Mouse (Mus musculus) neural tube, embryonic 13.5 days (tissue): ENCODE data around the gene Pgm2. TPM values are rescaled to one million over a fixed set of nuclear protein-coding genes. Genes with fewer than 3 reads are reported as not detected.
A peak's percentile ranks its signal among the peaks of the same experiment; 100 is the strongest.

Experiments
- ATAC-seq: fragments of 200-750 bp; cut with Nextera tagmentation; 2 replicates; pipeline ENCODE4 v1.8.0; 2017; ENCODE audit warnings: low read depth, mild to moderate bottlenecking, moderate TSS enrichment, moderate library complexity
- H3K27ac ChIP-seq: fragments of 300-500 bp; sonication (generic); replicated peaks from 2 replicates; pipeline ENCODE4 v1.5.1; 2015; ENCODE audit warnings: moderate library complexity, mild to moderate bottlenecking, inconsistent platforms
- H3K27me3 ChIP-seq: fragments of 300-500 bp; sonication (generic); 2 replicates; pipeline ENCODE4 v1.6.1; 2015; ENCODE audit warnings: mild to moderate bottlenecking, inconsistent platforms
- H3K36me3 ChIP-seq: fragments of 300-500 bp; sonication (generic); 2 replicates; pipeline ENCODE4 v1.6.1; 2015; ENCODE audit warnings: mild to moderate bottlenecking, inconsistent platforms
- H3K4me1 ChIP-seq: fragments of 300-500 bp; sonication (generic); replicated peaks from 2 replicates; pipeline ENCODE4 v1.6.1; 2015; ENCODE audit warnings: inconsistent platforms
- H3K4me2 ChIP-seq: fragments of 300-500 bp; sonication (generic); 2 replicates; pipeline ENCODE4 v1.6.1; 2015; ENCODE audit warnings: inconsistent platforms, mild to moderate bottlenecking, moderate library complexity
- H3K4me3 ChIP-seq: fragments of 300-500 bp; sonication (generic); 2 replicates; pipeline ENCODE4 v1.5.1; 2015; ENCODE audit warnings: mild to moderate bottlenecking, inconsistent platforms
- H3K9ac ChIP-seq: fragments of 300-500 bp; sonication (generic); 2 replicates; pipeline ENCODE4 v1.6.1; 2015; ENCODE audit warnings: moderate library complexity, mild to moderate bottlenecking, inconsistent platforms
- H3K9me3 ChIP-seq: fragments of 300-500 bp; sonication (generic); 2 replicates; pipeline ENCODE4 v1.6.1; 2016; ENCODE audit warnings: inconsistent platforms
- WGBS: fragments of 180-500 bp; shearing (Covaris S2); methylation state at CpG from one replicate; pipeline ENCODE4 v1.1.7; 2015; 5-methylcytosine and 5-hydroxymethylcytosine counted together
- polyA plus RNA-seq: library from polyadenylated mRNA; unstranded; fragments of >200 nt; fragmentation: Nextera tagmentation; extraction: Ambion mirVana; gene quantifications from 2 replicates; pipeline ENCODE4 v1.2.1, GENCODE M21; 2015

Gene Pgm2
- polyA plus RNA-seq, 1 experiment from 2014 or later, result 25.6 TPM

DNA sequence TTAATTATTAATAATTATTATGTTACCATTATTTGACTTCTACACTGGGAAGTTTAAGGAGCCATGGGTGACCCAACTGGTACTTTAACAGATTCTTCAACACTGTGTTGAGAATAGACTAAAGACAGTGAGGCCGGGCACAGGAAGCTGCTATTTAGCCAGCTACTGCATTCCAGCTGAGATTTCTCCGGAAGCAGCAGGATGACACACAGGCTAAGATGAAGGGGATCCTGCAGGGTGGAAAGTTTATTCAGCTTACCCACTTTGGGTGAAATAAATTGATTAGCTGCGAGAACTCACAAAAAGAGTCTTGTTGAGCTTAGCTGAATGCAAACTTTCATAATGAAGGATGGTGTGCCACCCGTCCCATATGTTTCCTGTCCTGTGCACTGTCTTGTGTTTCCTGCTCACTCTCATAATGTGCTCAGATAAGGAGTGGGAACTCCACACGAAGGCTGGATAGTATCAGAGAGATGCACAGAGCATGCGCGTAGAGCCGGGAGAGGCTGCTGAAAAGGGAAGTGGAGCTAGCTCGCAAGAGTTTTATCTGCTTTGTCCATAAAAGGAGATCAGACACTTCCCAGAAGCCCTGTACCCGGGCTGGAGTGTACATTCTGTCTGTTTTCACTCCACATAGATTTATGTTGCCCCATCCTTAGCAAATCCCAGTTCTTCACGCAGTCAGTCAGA, 63.3 kb downstream of the Pgm2 start, which contains the start of gene Tbc1d1:
Gene Tbc1d1 (plus strand): TSS at position 445 of the 690 bp plus-strand sequence.
- Histone ChIP-seq H3K27ac (0 out of 2 replicates have a peak within 1 kb of the TSS, but pooled peaks have one; percentile 28), H3K9me3 (no peaks in the 10 kb centered on the region), H3K4me2 (peak within 1 kb of the TSS; percentile 28), H3K36me3 (no peaks in the 10 kb centered on the region), H3K27me3 (peaks cover 36% of the 10 kb centered on the region), H3K4me1 (peaks cover 25% of the 10 kb centered on the region), H3K9ac (no peak within 1 kb of the TSS), H3K4me3 (no peak within 1 kb of the TSS)
- ATAC-seq, result no peak
- WGBS, result 60% methylated on average over 11 of the region's 11 CpGs

GRCm38 (mm10) chr5:64156579-64156978, 63.8 kb downstream of the Pgm2 start:
- peaks cover 29% of the 10 kb centered on the region for H3K4me1 ChIP-seq
- 0 out of 2 replicates have a peak overlapping the region, but pooled peaks have one; percentile 28 for H3K27ac ChIP-seq
- H3K4me3 ChIP-seq, result no peak overlapping the region
- WGBS, result 62% methylated on average over 4 of the region's 4 CpGs
- no peaks in the 10 kb centered on the region for H3K9me3 ChIP-seq
- H3K4me2 ChIP-seq, result peak overlapping the region; percentile 28
- H3K9ac ChIP-seq, result no peak overlapping the region
- ATAC-seq, result no peak
- H3K27me3 ChIP-seq, result peaks cover 42% of the 10 kb centered on the region
- H3K36me3 ChIP-seq, result no peaks in the 10 kb centered on the region

- peaks cover 54% of the 10 kb centered on the region for H3K27me3 ChIP-seq
- 41% methylated on average over 1 of the region's 1 CpGs for WGBS
- no peak overlapping the region for H3K4me2 ChIP-seq
- no peaks in the 10 kb centered on the region for H3K36me3 ChIP-seq
- peaks cover 29% of the 10 kb centered on the region for H3K4me1 ChIP-seq
- ATAC-seq, result no peak
- H3K4me3 ChIP-seq, result no peak overlapping the region
- no peak overlapping the region for H3K9ac ChIP-seq
- no peaks in the 10 kb centered on the region for H3K9me3 ChIP-seq
- no peak overlapping the region for H3K27ac ChIP-seq
Measured at GRCm38 (mm10) chr5:64157926-64158325, 65.2 kb downstream of the Pgm2 start.

DNA sequence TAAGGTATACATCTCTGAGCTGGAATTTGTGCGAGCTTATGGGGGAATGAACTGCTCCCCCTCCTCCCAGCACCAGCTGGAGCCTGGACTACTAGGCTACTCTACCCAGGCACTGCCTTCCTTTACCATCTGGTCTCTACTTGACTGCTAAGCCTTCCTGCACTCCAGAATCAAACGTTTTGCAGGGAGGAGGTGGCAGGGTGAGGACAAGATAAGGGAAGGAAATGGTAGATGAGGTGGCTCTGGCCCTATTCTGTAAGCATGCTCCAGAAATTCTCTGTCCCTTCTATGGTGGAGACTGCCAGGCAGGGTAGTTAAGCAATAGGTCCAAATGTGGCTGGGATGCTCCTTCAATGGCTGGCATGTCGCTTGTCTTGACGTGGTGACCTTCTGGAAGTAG, 65.8 kb downstream of the Pgm2 start:
- Histone ChIP-seq H3K27ac (no peak overlapping the region), H3K4me1 (peaks cover 29% of the 10 kb centered on the region), H3K27me3 (peaks cover 56% of the 10 kb centered on the region), H3K9me3 (no peaks in the 10 kb centered on the region), H3K4me3 (no peak overlapping the region), H3K36me3 (no peaks in the 10 kb centered on the region), H3K9ac (0 out of 2 replicates have a peak overlapping the region, but pooled peaks have one; percentile 68), H3K4me2 (peak overlapping the region; percentile 100)
- ATAC-seq, result no peak
- 43% methylated on average over 4 of the region's 4 CpGs for whole genome bisulfite sequencing

GRCm38 (mm10) chr5:64159065-64159780, 66.5 kb downstream of the Pgm2 start:
- WGBS, result 1% methylated on average over 39 of the region's 39 CpGs
- H3K4me2 ChIP-seq, result peak overlapping the region; percentile 100
- no peaks in the 10 kb centered on the region for H3K9me3 ChIP-seq
- H3K27me3 ChIP-seq, result peaks cover 56% of the 10 kb centered on the region
- no peak overlapping the region for H3K27ac ChIP-seq
- peak overlapping the region; percentile 68 for H3K9ac ChIP-seq
- H3K4me3 ChIP-seq, result peak overlapping the region; percentile 65
- peaks cover 29% of the 10 kb centered on the region for H3K4me1 ChIP-seq
- peak; percentile 58 for ATAC-seq
- no peaks in the 10 kb centered on the region for H3K36me3 ChIP-seq

DNA sequence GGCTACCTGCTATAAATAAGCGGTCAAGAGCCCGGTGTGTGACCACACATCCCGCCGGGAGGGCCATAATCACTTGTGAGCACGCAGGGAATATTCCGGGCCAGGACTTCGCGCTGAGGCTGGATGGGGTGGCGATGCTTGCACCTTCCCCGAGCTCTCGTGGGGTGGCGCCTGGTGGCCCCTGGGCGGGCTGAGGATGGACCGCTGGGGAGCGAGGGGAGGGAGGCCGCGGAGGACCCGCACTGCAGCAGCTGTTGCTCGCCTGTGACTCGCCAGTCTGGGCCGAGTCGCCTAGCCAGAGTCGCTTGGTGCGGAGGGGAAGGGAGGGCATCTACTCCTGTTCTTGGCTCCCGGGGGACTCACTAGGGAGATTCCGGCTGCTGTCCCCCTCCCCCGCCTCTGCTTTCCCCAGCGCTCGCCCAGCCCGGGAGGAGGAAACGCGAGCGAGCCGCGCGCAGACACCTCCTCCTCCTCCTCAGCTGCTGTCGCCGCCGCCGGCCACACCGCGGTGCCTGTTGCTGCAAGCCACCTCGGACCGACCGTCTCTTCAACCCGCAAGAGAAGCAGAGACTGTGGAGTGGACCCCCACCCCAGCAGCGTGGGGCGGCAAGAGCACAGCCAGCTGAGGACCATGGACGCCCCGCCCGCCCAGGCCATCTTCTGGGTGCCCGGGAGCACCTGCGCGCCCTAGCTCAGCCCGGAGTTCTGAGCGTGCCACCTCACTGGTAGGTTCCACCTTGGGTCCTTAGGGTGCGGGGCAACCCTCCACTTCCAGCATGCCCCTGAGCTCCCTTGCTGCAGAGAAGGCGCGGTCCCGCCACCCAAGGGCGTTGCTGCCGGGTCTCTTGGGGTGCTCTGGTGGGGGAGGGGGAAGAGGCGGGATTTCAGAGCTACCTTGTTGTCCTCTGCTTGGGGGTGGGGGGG, 67.3 kb downstream of the Pgm2 start:
- Histone ChIP-seq H3K4me2 (peak overlapping the region; percentile 100), H3K4me1 (peaks cover 29% of the 10 kb centered on the region), H3K36me3 (no peaks in the 10 kb centered on the region), H3K27ac (no peak overlapping the region), H3K9ac (peak overlapping the region; percentile 68), H3K9me3 (no peaks in the 10 kb centered on the region), H3K27me3 (peaks cover 56% of the 10 kb centered on the region), H3K4me3 (peak overlapping the region; percentile 65)
- ATAC-seq, result peak; percentile 89
- WGBS, result under 1% methylated on average over 59 of the region's 63 CpGs

DNA sequence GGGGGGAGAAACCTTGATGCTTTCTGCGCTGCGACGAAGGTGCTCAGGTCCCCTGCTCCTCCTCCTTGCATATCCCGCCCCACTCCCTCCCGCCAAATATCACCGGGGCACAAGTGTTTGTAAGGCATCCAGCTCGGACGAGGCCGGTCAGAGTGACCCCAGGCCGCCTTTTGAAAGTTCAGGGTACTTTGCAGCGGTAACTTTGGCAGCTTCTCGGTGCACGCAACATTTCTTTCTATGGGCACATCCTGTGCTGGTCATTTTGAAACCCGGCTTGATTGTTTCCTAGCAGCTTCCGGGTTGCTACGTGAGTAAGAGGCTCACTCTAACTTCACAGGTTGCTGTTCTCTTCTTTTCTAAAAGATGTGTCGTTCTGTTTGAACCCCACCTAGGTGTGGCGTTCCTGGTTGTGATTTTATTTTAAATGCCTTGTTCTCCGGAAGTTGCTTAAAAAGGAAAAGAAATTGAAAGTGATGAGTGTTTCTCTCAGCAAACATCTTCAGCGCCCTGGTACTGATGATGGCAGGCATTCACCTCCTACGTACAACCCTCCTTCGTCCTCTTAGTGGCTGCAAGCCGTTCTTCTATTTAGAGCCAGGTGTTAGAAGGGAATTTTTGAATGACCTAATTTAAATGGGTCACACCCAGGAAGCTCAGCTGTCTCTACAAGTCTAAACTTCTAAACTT, 68.1 kb downstream of the Pgm2 start:
- no peaks in the 10 kb centered on the region for H3K36me3 ChIP-seq
- 1% methylated on average over 23 of the region's 23 CpGs for WGBS
- H3K27ac ChIP-seq, result no peak overlapping the region
- peaks cover 56% of the 10 kb centered on the region for H3K27me3 ChIP-seq
- ATAC-seq, result no peak
- H3K4me1 ChIP-seq, result peaks cover 29% of the 10 kb centered on the region
- H3K9me3 ChIP-seq, result no peaks in the 10 kb centered on the region
- H3K4me2 ChIP-seq, result peak overlapping the region; percentile 100
- H3K4me3 ChIP-seq, result peak overlapping the region; percentile 65
- H3K9ac ChIP-seq, result peak overlapping the region; percentile 68

DNA sequence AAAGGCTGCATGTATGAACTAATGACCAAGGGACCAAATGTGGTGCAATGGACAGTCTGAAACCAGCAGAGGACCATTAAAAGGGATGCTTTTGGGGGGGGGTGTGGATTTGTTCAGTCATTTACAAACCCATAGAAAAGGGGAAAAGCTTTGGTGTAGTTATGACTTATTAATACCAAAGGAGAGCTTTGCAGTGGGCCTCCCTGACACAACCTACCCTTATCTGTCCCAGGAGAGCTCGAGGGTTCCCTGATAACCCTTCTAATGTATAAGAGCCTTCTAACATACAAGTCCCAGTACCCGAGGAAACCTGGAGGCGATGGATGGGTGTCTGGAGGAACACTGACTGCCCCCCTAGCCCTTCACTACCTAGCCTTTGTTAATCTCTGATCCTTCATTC, 69.2 kb downstream of the Pgm2 start:
- H3K36me3 ChIP-seq, result no peaks in the 10 kb centered on the region
- H3K4me1 ChIP-seq, result peaks cover 29% of the 10 kb centered on the region
- H3K4me3 ChIP-seq, result no peak overlapping the region
- no peak for ATAC-seq
- WGBS, result 86% methylated on average over 3 of the region's 3 CpGs
- H3K27ac ChIP-seq, result no peak overlapping the region
- H3K9me3 ChIP-seq, result no peaks in the 10 kb centered on the region
- no peak overlapping the region for H3K9ac ChIP-seq
- 0 out of 2 replicates have a peak overlapping the region, but pooled peaks have one; percentile 100 for H3K4me2 ChIP-seq
- H3K27me3 ChIP-seq, result peaks cover 52% of the 10 kb centered on the region

DNA sequence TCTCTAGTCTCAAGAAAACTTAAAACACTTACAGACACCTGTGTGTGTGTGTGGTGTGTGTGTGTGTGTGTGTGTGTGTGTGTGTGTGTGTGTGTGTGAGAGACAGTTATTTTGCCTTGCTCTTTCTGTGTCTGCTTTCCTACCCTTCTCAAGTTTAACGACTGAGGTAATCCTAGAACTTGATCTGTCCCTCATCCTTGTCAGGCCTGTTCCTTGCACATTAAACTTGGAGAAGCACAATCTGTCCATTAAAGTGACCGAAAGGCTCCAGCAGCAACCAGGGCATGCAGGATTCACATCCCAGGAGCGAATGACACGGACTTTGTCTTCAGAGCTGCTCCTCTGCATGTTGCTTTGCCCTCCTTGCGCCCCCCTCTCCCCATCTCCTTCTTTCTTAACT, 69.8 kb downstream of the Pgm2 start:
- ATAC-seq, result no peak
- Histone ChIP-seq H3K4me2 (no peak overlapping the region), H3K9ac (no peak overlapping the region), H3K27me3 (peaks cover 47% of the 10 kb centered on the region), H3K4me1 (peaks cover 29% of the 10 kb centered on the region), H3K36me3 (no peaks in the 10 kb centered on the region), H3K9me3 (no peaks in the 10 kb centered on the region), H3K4me3 (no peak overlapping the region), H3K27ac (no peak overlapping the region)
- WGBS, result 90% methylated on average over 5 of the region's 5 CpGs

GRCm38 (mm10) chr5:64164414-64164813, 71.7 kb downstream of the Pgm2 start:
- Histone ChIP-seq H3K4me2 (no peak overlapping the region), H3K27ac (no peak overlapping the region), H3K9ac (no peak overlapping the region), H3K9me3 (no peaks in the 10 kb centered on the region), H3K27me3 (peaks cover 32% of the 10 kb centered on the region), H3K4me3 (no peak overlapping the region), H3K36me3 (no peaks in the 10 kb centered on the region), H3K4me1 (peaks cover 18% of the 10 kb centered on the region)
- WGBS, result 93% methylated on average over 3 of the region's 3 CpGs
- ATAC-seq, result no peak

- H3K9me3 ChIP-seq, result no peaks in the 10 kb centered on the region
- H3K9ac ChIP-seq, result no peak overlapping the region
- no peak for ATAC-seq
- no peak overlapping the region for H3K4me2 ChIP-seq
- WGBS, result 70% methylated on average over 2 of the region's 2 CpGs
- H3K27me3 ChIP-seq, result peaks cover 22% of the 10 kb centered on the region
- H3K27ac ChIP-seq, result no peak overlapping the region
- no peak overlapping the region for H3K4me3 ChIP-seq
- H3K36me3 ChIP-seq, result no peaks in the 10 kb centered on the region
- peaks cover 6% of the 10 kb centered on the region for H3K4me1 ChIP-seq
Measured at GRCm38 (mm10) chr5:64165826-64166225, 73.1 kb downstream of the Pgm2 start.
